Mouse (Mus musculus) brain, embryonic 14.5 days (tissue): ENCODE data around the gene Bmi1. TPM values are rescaled to one million over a fixed set of nuclear protein-coding genes. Genes with fewer than 3 reads are reported as not detected.

ENCODE experiments used
- DNase-seq: peaks from one replicate; pipeline ENCODE4 v3.0.0-alpha.2; 2011; ENCODE audit warnings: low read depth
- CTCF ChIP-seq: fragments of 200-500 bp; IDR thresholded peaks from 2 replicates; pipeline ENCODE4 v1.5.1; 2012; ENCODE audit warnings: inconsistent platforms, mild to moderate bottlenecking, moderate library complexity, borderline replicate concordance; ENCODE audit not compliant: insufficient read depth, insufficient read length; ENCODE audit errors: extremely low read depth
- POLR2A ChIP-seq: fragments of 200-500 bp; IDR thresholded peaks from 2 replicates; pipeline ENCODE4 v1.6.1; 2012; ENCODE audit warnings: mild to moderate bottlenecking, inconsistent platforms, borderline replicate concordance; ENCODE audit not compliant: poor library complexity, insufficient read depth, insufficient read length, severe bottlenecking; ENCODE audit errors: extremely low read depth
- polyA plus RNA-seq: library from polyadenylated mRNA; depleted of rRNA; stranded (reverse); fragments of >200 nt; gene quantifications from 2 replicates; pipeline ENCODE4 v1.2.3, GENCODE M21; 2012

Gene Bmi1
- polyA plus RNA-seq, 1 experiment: 75.4 TPM

- TF ChIP-seq CTCF (no peak), POLR2A (no peak)
- peak; percentile 62 for DNase-seq
Measured at GRCm38 (mm10) chr2:18675681-18676456, 949 bp upstream of the Bmi1 start.

DNA sequence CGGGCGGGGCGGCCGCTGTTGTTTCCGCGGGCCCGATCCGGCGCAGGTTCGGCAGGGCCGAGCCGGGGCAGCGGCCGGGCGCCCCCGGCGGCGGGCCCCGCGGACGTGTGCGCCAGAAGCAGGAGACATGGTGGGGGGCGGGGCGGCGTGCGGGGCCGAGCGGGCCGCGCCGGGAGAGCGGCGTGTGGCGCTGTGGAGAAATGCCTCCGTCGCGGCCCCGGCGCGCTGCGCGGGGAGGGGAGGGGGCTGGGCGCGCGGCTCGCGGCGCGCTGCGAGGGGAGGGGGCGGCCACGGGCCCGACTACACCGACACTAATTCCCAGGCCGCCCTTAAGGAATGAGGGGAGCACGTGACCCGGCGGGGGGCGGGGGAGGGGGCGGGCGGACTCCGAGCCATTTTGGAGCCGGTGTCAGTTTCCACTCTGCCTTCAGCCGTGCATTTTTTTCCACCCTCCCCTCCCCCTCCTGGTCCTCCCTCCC is 322 bp upstream of the Bmi1 start:
- DNase-seq: peak; percentile 96
- TF ChIP-seq CTCF (no peak), POLR2A (0 out of 2 replicates have a peak, but pooled peaks have one; percentile 23)

DNA sequence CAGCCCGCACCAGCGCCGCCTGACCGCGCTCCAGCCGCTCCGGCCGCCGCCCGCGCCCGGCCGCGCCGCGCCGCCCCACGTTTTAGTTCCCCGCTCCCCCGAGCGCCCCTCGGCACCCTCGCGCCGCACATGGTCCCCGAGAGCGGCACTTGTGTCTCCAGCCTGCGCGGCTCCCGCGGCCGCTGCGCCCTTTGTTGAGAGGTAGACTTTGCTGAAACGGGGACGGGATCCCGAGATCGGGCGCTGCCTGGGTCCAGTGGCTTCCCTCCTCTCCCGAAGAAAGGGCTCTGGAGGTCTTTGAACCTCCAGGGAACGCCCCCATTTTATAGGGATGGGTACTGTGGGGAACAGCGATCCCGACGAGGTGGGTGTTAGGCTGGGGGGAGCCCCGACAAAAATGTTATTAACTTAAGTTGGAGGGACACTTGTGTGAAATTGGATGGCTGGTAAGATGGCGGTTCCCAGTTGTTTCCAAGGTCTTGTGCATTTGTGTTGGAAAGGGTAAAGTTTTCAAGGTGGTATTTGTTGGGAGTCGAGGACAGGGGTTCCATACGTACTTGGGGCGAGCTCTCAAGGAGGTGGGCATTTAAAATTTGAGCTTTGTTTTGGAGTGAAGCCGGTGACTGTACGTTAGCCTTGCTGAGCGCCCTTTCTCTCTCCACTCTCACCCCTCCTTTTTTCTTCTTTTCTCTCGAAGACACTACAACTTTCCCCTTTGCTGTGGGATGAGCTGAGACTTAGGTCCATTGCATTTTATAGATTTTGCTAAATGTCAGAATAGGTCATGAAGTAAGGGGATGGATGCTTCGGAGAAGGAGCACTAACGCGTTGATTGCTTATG is 1.0 kb downstream of the Bmi1 start:
- DNase-seq: peak; percentile 79
- no peak for TF ChIP-seq CTCF
- TF ChIP-seq POLR2A: no peak

DNA sequence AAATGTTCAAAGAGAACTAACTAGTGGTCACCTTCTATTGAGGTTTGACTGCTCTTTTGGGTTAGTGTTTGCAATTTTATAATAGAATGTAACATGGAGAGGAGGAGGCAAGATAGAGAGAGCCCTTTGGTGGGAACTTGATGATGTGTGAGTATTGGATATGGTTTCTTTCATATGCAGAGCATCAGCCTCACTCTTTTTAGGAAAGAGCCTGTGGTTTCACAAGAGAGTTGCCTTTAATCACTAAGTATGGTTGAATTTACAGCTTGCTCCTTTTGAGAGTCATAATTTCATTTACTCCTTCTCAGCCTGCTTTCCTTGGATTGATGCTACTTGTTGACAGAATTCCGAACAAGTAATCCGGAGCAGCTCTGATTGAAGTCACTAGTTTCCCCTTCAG is 2.9 kb downstream of the Bmi1 start:
- peak; percentile 8 for DNase-seq
- TF ChIP-seq POLR2A (no peak), CTCF (no peak)

GRCm38 (mm10) chr2:18680501-18680900 is 3.7 kb downstream of the Bmi1 start:
- DNase-seq: peak; percentile 5

DNA sequence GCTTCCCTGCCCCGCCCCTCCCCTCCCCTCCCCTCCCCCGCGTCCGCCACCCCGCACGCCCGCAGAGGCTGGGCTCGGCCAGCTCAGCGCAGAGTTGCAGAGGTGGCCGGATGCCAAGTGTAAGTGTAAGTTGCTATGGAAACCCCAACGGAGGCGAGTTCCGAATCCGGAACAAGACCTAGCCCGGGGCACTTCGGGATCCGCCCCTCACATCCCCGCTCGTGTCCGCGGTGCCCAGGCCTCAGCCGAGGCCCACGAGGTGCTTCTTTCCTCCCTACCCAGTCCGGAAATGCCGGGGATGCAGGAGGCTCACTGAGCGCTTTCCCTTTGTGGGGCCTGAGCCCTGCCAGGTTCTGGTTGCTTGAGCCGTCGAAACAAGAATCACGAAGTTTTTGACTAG is 4.1 kb downstream of the Bmi1 start:
- peak; percentile 61 for DNase-seq
- TF ChIP-seq CTCF (no peak), POLR2A (no peak)

More at GRCm38 (mm10) chr2:18680501-18680900, 3.7 kb downstream of the Bmi1 start:
- TF ChIP-seq POLR2A: no peak
- no peak for TF ChIP-seq CTCF

- DNase-seq: no peak
- TF ChIP-seq POLR2A (no peak), CTCF (no peak)
Measured at GRCm38 (mm10) chr2:18684062-18684461, 7.2 kb downstream of the Bmi1 start.

DNA sequence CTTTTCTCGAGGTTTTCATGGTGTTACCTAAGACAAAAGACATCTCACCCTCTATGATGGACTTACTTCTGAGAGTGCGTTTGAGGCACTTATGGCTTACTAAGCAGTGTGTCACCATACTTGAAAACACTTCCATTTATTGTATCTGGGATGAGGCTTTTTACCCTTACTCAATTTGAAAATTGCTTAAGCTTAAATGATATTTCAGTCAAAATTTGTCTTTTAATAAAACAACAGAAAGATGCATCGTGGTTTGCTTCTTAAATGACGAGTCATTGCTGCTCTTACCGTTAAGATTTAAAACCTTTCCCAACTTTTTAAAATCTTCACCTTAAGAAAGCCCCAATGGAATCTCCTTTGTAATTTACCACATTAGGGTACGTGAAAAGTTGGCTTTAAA is 9.6 kb downstream of the Bmi1 start:
- no peak for TF ChIP-seq POLR2A
- no peak for TF ChIP-seq CTCF

GRCm38 (mm10) chr2:18686826-18687519 is 10.2 kb downstream of the Bmi1 start:
- peak; percentile 38 for DNase-seq
- TF ChIP-seq CTCF (no peak), POLR2A (no peak)

More for the DNA sequence above, 9.6 kb downstream of the Bmi1 start:
- DNase-seq: peak; percentile 14

GRCm38 (mm10) chr2:18687671-18688170 is 10.9 kb downstream of the Bmi1 start:
- peak; percentile 44 for DNase-seq

More at GRCm38 (mm10) chr2:18687671-18688170, 10.9 kb downstream of the Bmi1 start:
- TF ChIP-seq POLR2A: no peak
- TF ChIP-seq CTCF: no peak
